In the genomic region with DNA sequence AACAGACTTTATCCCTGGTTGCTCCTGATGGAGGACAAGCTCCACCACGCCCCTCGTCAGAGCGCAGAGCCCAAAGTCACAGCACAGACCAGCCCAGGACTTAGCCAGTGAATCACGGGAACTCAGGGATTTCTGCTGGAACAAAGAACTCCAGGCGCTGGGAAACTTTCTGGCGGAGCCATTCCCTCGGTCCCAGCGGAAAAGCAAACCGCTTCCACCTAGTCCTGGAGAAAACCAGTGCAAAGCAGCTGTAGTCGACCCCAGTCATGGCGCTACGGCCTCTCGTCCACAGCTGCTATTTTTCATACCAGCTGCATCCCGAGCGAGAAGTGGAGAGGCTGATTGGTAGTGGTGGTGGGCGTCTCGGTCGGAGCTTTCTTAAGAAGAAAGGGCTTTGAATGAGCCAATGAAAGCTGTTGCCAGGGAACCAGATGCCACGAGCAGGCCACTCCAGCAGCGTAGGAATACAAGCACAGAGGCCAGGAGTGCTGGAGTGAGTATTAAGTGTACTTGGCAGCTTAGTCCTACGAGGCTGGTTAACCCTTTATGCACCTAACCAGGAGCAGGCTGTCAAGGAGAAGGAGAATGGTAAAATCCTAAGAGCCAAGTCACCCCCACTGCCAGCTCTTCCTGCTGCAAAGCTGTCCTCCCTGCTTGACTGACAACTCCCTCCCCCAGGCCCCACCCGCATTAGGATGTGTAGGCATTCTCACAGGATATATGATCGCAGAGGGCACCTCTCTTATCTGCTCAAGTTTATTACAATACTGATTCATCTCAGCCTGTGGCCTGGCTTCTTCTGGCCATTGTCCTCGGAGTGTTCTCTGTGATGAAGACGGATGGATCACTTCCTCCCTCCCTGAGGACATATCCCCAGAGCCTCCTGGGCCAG, we compare ENCODE assay signal across 8 mouse cellular contexts. TPM values are rescaled to one million over a fixed set of nuclear protein-coding genes. Genes with fewer than 3 reads are reported as not detected.
DNase-seq lines count a peak whose midpoint lies in the region; ATAC-seq and TF ChIP-seq lines count a peak whose summit lies in the region.

A gene (plus strand): TSS at position 239 of the 892 bp plus-strand sequence.

- peak within 1 kb of the TSS; percentile 56 for H3K9ac ChIP-seq in embryonic facial prominence, embryonic 12.5 days
- peak within 1 kb of the TSS; percentile 50 for H3K9ac ChIP-seq in intestine, embryonic 14.5 days (ENCODE audit: low read length)
- H3K9ac ChIP-seq in midbrain, embryonic 11.5 days (ENCODE audit: low read length): peak within 1 kb of the TSS; percentile 64

- 5% methylated on average over 25 of the region's 25 CpGs for WGBS in embryonic facial prominence, embryonic 12.5 days
- 5% methylated on average over 25 of the region's 25 CpGs for WGBS in intestine, embryonic 14.5 days
- WGBS in midbrain, embryonic 11.5 days: 2% methylated on average over 25 of the region's 25 CpGs
- WGBS in small intestine, adult 2 months: 41% methylated on average over 25 of the region's 25 CpGs

- no peak for TF ChIP-seq POLR2A in small intestine, adult 2 months (IDR thresholded peaks at IDR 0.05; ENCODE audit: low read depth, low read length)

- intact Hi-C loops in left cerebral cortex, postnatal 14 days (cut with DNase I): no loop called here

- H3K4me1 ChIP-seq in embryonic facial prominence, embryonic 12.5 days: peaks cover 35% of the 10 kb centered on the region
- H3K4me1 ChIP-seq in intestine, embryonic 14.5 days (replicated peaks; ENCODE audit: control insufficient read depth, insufficient read depth, low read length): peaks cover 23% of the 10 kb centered on the region
- H3K4me1 ChIP-seq in midbrain, embryonic 11.5 days (ENCODE audit: control insufficient read depth, insufficient read depth, low read length): peaks cover 18% of the 10 kb centered on the region
- peaks cover 8% of the 10 kb centered on the region for H3K4me1 ChIP-seq in small intestine, adult 2 months (ENCODE audit: control insufficient read depth, insufficient read depth, insufficient read length, low read length)

- H3K27me3 ChIP-seq in embryonic facial prominence, embryonic 12.5 days: no peaks in the 10 kb centered on the region
- H3K27me3 ChIP-seq in intestine, embryonic 14.5 days (replicated peaks; ENCODE audit: control insufficient read depth, insufficient read depth, low read length): no peaks in the 10 kb centered on the region
- no peaks in the 10 kb centered on the region for H3K27me3 ChIP-seq in midbrain, embryonic 11.5 days (ENCODE audit: control insufficient read depth, insufficient read depth, low read length)
- no peaks in the 10 kb centered on the region for H3K27me3 ChIP-seq in small intestine, adult 2 months (ENCODE audit: control insufficient read depth, insufficient read depth, low read length)

- no peak for TF ChIP-seq CTCF in small intestine, adult 2 months (IDR thresholded peaks at IDR 0.05; ENCODE audit: extremely low read depth, insufficient read length, insufficient replicate concordance, low read depth, low read length)

- H3K9me3 ChIP-seq in embryonic facial prominence, embryonic 12.5 days: no peaks in the 10 kb centered on the region
- H3K9me3 ChIP-seq in intestine, embryonic 14.5 days (ENCODE audit: control insufficient read depth, low read length): no peaks in the 10 kb centered on the region
- H3K9me3 ChIP-seq in midbrain, embryonic 11.5 days (ENCODE audit: control insufficient read depth, low read length): no peaks in the 10 kb centered on the region

- no peaks in the 10 kb centered on the region for H3K36me3 ChIP-seq in embryonic facial prominence, embryonic 12.5 days
- no peaks in the 10 kb centered on the region for H3K36me3 ChIP-seq in intestine, embryonic 14.5 days (ENCODE audit: control insufficient read depth, insufficient read depth, low read length)
- H3K36me3 ChIP-seq in midbrain, embryonic 11.5 days (ENCODE audit: control insufficient read depth, insufficient read depth, low read length): no peaks in the 10 kb centered on the region
- no peaks in the 10 kb centered on the region for H3K36me3 ChIP-seq in small intestine, adult 2 months (ENCODE audit: control insufficient read depth, insufficient read depth, low read length)

- ATAC-seq in embryonic facial prominence, embryonic 12.5 days (ENCODE audit: insufficient number of reproducible peaks, insufficient read depth, low FRiP score, low TSS enrichment): peak; percentile 91
- ATAC-seq in intestine, embryonic 14.5 days (replicated peaks; ENCODE audit: low FRiP score, low TSS enrichment, low read depth): peak; percentile 77
- peak; percentile 95 for ATAC-seq in midbrain, embryonic 11.5 days (ENCODE audit: low FRiP score)
- ATAC-seq in megakaryocyte progenitor cell, adult 5-6 weeks (replicated peaks; ENCODE audit: poor library complexity): no peak

- H3K27ac ChIP-seq in embryonic facial prominence, embryonic 12.5 days: peak within 1 kb of the TSS; percentile 97
- H3K27ac ChIP-seq in intestine, embryonic 14.5 days (ENCODE audit: low read depth): peak within 1 kb of the TSS; percentile 85
- peak within 1 kb of the TSS; percentile 95 for H3K27ac ChIP-seq in midbrain, embryonic 11.5 days (ENCODE audit: low read depth, low read length)
- H3K27ac ChIP-seq in small intestine, adult 2 months (ENCODE audit: insufficient read depth, low read depth, low read length): no peak within 1 kb of the TSS

- H3K4me3 ChIP-seq in embryonic facial prominence, embryonic 12.5 days: peak within 1 kb of the TSS; percentile 31
- peak within 1 kb of the TSS; percentile 31 for H3K4me3 ChIP-seq in intestine, embryonic 14.5 days (ENCODE audit: low read depth, low read length)
- H3K4me3 ChIP-seq in midbrain, embryonic 11.5 days (ENCODE audit: low read depth, low read length): peak within 1 kb of the TSS; percentile 29
- peak within 1 kb of the TSS; percentile 4; the same call in 1 of the 2 replicates for H3K4me3 ChIP-seq in small intestine, adult 2 months (ENCODE audit: low read depth, low read length)

- peak; percentile 86 for DNase-seq in R1 (ENCODE audit: low read depth, low spot score)
- DNase-seq in gonadal fat pad, adult 2 months (ENCODE audit: low read depth): peak; percentile 60
- peak; percentile 75 for DNase-seq in intestine, embryonic 14.5 days (ENCODE audit: low spot score)
- DNase-seq in left cerebral cortex, postnatal 14 days (ENCODE audit: low spot score in 2 of 2): peak; percentile 62 to 90
- DNase-seq in midbrain, embryonic 11.5 days (ENCODE audit: low spot score, missing footprints): peak; percentile 98

- H3K4me2 ChIP-seq in embryonic facial prominence, embryonic 12.5 days (replicated peaks): peak within 1 kb of the TSS; percentile 52
- peak within 1 kb of the TSS; percentile 56 for H3K4me2 ChIP-seq in intestine, embryonic 14.5 days (ENCODE audit: low read length)
- peak within 1 kb of the TSS; percentile 44 for H3K4me2 ChIP-seq in midbrain, embryonic 11.5 days

RNA-seq across cellular contexts. Expression of the gene that starts here (rescaled TPM):
- polyA plus RNA-seq in embryonic facial prominence, embryonic 12.5 days (2016; fragmentation: Nextera tagmentation; extraction: Ambion mirVana): 0.67 and 0.82 TPM in 2 replicates
- polyA plus RNA-seq in gonadal fat pad, adult 2 months (2012; rRNA removed): 1.2 and 2.0 TPM in 2 replicates
- polyA plus RNA-seq in intestine, embryonic 14.5 days (2014; fragmentation: Nextera tagmentation; extraction: Ambion mirVana): 0.42 and 0.46 TPM in 2 replicates
- total RNA-seq in left cerebral cortex, postnatal 14 days (2021): 1 to 10 TPM; 5.8 to 9.0 TPM
- 7.0 and 7.1 TPM in 2 replicates for polyA plus RNA-seq in midbrain, embryonic 11.5 days (2014; fragmentation: Nextera tagmentation; extraction: Ambion mirVana)
- 0.10 and 0.13 TPM in 2 replicates for polyA plus RNA-seq in small intestine, adult 2 months (2012; rRNA removed)
- 0.30 TPM in 1 of 2 replicates, not detected in the other for total RNA-seq in megakaryocyte progenitor cell, adult 5-6 weeks (2015)
- 0.20 TPM in 1 of 2 replicates, not detected in the other for total RNA-seq in megakaryocyte progenitor cell, adult 5-6 weeks (2017)

Comparison
In these comparisons a context has a peak if more than half of its experiments do, and no peak if none do; other contexts are left out.
1. RNA of the gene that starts here (total RNA-seq): 5.8 to 9.0 TPM in left cerebral cortex, postnatal 14 days; 0.20 to 0.30 TPM in megakaryocyte progenitor cell, adult 5-6 weeks; every median in the first group is over 4 times any median in the second.
2. Peak in ATAC-seq, H3K4me3 ChIP-seq, H3K27ac ChIP-seq, H3K9ac ChIP-seq and H3K4me2 ChIP-seq in embryonic facial prominence, embryonic 12.5 days; RNA of the gene not detected or under 1 TPM.
3. Peak in DNase-seq, ATAC-seq, H3K4me3 ChIP-seq, H3K27ac ChIP-seq, H3K9ac ChIP-seq and H3K4me2 ChIP-seq in intestine, embryonic 14.5 days; RNA of the gene not detected or under 1 TPM.
4. Peak in every context shown above with its lines, with median percentiles within 50 percentile points of each other: DNase-seq, H3K4me2 ChIP-seq, H3K4me3 ChIP-seq and H3K9ac ChIP-seq.